Mouse (Mus musculus): ENCODE measurements around the gene Crip1.

Gene Crip1

DNA sequence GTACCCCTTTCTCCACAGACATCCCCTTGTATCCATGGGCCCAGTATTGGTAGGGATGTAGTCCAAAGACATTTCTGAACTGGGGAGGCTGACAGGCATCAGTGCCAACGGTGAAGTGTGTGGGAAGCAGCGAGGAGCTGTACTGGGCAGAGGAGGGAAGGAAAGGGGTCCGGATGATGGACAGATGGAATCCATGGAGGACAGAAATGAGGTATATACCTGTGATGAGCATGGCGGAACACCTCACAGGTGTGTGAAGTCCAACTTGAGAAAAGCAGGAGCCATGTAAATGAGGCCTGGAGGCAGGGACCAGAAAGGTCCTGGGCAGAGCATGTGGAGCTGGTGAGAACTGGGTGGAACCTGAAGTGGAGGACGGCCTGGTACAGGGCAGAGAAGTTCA is 525 bp upstream of the Crip1 start:
- in situ Hi-C loops (cut with MboI, MseI) = loop anchor here (5.0 kb wide), 1 partner anchor 42 kb away; the partner anchor contains the start of gene Tmem121

DNA sequence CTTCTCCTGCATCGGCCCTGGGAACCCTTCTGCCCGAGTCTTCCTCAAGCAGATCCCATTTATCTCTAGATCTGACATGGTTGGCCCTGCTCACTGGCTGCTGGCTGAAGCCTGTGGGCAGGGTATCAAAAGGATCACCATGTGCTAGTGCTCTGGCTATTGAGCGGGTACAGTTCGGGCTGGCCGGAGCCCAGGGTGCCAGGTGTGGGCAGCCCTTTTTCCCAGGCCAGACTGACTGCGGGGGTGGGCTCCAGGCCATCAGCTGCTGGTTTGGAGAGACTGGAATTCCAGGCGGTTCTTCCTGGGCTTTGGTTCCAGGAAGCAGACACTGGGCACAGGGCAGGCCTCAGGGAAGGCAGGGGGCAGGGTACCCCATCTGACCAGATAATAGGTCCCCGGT is 1.4 kb downstream of the Crip1 start:
- in situ Hi-C loops (cut with MboI, MseI) = loop anchor here (5.0 kb wide), 1 partner anchor 40 kb away; the partner anchor contains the start of gene Tmem121

DNA sequence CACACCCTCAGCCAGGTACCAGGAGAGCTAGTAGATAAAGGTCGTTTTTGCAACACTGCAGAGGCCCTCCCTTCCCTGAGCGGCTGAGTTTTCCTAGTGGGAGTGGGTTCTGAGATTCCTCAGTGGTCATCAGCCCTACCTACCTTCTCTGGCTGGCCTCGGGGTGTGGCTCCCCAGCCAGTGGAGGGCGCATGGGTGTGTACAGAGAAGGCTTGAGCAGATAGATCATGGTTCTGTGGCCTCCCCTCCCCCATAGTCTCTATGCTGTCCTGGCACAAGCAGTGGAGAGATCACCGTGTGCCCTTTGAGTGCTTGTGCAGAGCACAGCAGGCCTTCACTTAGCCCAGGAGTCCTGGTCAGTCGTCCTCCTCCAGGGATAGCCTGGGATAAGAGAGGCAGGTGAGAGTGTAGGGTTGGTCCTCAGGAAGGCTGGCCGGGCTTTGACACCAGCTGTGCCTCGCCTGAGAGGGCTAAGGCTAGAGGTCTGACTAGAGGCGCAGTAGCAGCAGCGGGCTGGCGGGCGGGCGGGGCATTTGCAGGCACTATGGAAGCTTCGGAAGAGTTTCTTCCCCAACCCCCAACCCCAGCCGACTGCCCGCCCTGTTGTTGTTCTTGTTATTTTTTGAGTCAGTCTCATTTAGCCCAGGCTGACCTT is 2.4 kb downstream of the Crip1 start:
- in situ Hi-C loops (cut with MboI, MseI) = loop anchor here (5.0 kb wide), 1 partner anchor 39 kb away; the partner anchor contains the start of gene Tmem121

DNA sequence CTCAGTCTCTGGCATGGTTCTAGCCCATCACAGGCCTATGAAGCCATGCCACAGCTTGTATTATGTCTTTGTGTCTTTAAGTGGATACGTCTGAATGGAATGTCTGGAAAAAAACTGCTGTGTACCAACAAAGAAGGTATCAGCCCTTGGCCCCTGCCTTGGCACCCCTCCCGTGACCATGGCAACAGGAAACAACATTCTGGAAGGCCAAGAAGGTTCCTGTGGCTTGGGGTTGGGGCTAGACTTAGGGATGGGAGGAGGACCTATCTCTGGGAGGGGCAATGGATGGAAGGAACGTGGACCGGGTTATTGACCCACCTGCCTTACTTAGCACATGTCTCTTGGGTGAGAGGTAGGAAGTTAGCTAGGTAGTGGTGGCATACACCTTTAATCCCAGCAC is 3.2 kb downstream of the Crip1 start:
- in situ Hi-C loops (cut with MboI, MseI) = loop anchor here (5.0 kb wide), 1 partner anchor 38 kb away; the partner anchor contains the start of gene Tmem121

DNA sequence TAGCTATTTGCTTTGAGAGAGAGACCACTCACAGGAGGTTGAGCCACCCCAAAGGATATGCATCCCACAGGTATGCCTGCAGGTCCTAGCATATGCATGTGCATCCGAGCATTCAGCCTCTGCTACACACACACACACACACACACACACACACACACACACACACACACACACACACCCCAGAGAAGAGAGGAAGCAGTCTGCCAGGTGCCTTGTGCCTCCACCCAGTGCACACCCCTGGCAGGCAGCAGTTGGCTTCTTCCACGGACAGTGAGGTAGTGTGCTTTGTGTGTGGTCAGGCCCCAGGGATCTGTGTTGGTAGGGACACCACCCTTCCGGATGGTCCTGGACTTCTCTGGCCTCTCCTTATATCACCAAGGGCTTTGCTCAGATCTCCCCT is 3.8 kb downstream of the Crip1 start:
- in situ Hi-C loops (cut with MboI, MseI) = loop anchor here (5.0 kb wide), 1 partner anchor 37 kb away; the partner anchor contains the start of gene Tmem121

DNA sequence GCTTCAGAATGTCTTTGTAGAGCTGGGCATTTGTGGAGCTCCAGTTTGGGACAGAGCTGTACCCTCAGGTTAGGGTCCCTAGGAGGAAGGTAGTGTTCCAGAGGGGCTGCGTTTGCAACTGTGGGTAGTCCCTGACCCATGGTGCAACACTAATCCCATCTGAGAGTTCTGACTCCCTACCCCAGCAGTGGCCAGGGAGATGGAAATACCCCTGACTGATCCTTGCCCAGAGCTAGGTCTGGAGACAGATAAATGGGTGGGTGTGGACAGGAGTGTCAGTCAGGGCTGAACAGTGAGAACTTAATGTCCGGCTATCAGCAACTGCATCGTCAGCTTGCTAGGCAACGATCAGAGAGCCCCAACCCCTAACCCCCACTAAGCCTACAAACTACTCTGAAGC is 4.5 kb downstream of the Crip1 start:
- in situ Hi-C loops (cut with MboI, MseI) = no loop called here

DNA sequence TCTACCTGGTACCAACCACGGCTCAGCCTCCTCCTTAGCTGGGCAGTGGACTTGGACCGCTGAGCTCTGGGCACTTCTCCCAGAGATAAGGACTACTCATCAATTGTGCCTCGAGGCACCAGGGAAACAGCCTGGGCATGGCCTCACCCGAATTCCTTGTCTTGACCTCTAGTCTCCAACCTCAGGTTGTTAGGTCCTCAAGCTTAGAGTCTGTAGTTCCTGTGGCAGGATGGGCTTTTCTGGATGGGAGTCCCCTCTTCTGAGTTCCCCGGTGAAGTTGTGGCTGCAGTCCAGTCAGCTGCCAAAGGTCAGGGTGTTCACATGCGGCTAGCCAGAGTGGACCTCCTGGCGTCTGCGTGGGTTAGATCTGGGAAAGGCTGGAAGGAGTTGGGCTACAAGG is 4.9 kb downstream of the Crip1 start:
- in situ Hi-C loops (cut with MboI, MseI) = no loop called here

DNA sequence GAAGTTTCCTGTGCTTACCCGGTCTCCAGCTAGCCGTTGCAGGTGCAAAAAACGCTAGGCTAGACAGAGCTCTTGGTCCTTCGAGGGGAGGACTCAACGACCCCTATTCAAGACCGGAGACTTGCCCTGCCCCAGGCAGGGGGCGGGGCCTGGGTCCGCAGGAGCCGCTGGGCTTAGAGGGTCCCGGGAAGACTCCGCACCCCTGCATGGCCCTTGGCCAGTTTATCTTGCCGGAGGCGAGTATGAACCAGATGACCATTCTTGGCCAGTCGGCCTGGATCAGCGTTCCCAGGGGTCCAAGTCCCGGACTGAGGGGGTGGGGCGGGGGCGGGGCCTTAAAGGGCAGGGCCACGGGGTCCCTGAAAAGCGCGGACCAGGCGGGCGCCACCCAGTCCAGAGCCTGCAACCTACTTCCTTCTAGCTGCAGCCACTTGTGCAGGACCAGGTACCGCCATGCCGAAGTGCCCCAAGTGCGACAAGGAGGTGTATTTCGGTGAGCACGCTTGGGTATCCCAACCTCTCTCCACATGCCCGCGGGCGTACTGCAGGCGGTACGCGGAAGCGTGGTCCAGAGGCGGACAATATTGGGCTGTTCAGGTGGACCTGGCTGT is 5.7 kb downstream of the Crip1 start:
- in situ Hi-C loops (cut with MboI, MseI) = no loop called here

DNA sequence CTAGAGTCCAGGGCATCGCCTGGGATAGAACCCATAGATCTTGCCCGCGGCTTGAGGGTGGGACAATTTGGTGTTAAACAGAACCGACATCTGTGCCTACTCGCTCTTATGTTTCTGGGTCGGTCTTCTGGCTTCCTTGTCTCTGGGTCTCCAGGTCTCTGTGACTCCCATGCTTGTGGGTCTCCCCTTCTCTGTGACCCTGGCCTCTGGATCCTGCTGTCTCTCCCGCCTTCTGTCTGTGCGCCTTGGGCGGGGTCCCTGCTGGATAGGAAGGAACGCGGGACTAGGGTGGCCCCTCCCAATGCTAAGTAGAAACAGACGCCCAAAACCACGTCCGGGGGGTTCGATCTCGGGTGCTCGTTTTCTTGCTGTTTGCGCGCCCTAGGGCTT is 6.2 kb downstream of the Crip1 start:
- in situ Hi-C loops (cut with MboI, MseI) = no loop called here

DNA sequence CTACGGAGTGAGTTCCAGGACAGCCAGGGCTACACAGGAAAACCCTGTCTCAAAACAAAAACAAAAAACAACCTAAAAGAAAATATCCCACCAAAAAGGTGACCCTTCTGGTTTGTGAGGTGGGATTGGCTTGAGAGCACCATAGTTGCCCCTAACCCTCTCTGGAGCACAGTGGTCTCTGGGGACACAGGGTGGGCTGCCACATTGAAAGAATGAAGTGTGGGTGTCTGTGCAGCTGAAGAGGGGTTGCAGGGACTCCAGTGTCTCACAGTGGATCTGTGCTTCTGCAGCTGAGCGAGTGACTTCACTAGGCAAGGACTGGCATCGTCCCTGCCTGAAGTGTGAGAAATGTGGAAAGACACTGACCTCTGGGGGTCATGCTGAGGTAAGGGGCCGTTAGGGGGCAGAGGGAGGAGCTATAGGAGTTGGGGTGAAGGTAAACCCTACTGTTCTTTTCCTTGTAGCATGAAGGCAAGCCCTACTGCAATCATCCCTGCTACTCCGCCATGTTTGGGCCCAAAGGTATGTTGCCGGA is 6.9 kb downstream of the Crip1 start:
- in situ Hi-C loops (cut with MboI, MseI) = no loop called here

DNA sequence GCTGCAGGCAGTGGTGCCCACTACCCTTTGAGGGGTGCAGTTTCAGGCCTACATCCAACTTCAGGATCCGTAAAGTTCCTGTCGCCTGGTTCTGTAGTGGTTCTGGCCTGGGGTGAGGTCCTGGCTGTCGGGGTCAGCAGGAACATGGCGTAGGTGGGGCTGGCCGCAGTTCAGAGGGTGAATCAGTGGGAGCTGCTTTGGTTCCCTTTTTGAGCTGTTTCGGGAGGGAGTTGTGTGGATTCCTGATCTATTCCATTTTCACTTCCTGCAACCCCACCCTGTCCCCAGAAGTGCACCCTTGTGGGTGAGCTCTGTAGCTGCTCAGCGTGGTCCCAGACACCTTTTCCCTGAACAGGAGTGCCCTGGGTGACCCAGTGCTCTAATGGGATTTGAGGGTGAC is 7.9 kb downstream of the Crip1 start:
- in situ Hi-C loops (cut with MboI, MseI) = no loop called here

DNA sequence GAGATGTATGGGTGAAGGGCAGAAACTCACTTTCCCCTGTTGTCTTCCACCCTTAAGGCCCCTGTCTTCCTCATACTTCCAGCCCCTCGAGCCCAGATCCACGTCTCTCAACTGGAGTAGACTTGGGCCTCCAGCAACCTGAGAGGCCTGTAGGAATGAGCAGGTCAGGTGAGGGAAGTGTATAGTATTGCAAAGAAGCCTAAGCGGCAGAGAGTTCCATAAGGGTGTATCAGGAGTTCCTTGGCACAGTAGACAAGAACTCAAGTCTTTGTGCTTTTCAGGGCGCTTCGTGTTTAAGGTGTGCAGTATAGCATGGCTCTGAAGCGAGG is 8.6 kb downstream of the Crip1 start:
- in situ Hi-C loops (cut with MboI, MseI) = no loop called here

DNA sequence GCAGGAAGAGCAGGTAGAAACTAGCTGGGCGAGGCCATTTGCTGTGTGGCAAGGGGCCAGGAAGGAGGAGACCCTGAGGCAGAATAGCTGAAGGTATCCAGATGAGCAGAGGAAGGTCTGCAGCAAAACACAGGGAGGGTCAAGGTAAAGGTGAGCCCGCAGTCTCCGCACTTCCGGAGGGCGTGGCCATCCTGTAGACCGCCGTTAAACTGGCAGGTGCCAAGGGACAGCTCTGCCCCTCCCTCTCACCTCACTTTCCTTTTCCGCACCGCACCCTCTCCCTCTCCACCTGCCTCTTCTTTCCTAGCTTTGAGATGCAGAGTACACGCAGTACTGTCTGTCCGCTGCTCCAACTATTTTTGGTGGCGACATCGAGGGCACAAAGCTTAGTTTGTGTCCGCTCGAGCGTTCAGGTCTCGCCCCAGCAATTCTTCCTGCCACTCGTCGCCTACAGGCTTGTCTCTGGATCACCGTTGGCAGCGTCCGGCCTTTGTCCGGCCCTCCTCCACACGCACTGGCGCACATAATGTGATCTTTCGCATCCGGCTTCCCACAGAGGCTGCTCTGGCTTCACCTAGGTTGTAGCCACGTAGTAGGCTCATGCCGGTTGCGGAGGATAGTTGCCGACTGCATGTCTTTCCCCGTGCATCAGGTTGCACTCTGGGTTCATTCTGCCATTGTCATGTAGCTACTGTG is 9.1 kb downstream of the Crip1 start:
- in situ Hi-C loops (cut with MboI, MseI) = no loop called here

DNA sequence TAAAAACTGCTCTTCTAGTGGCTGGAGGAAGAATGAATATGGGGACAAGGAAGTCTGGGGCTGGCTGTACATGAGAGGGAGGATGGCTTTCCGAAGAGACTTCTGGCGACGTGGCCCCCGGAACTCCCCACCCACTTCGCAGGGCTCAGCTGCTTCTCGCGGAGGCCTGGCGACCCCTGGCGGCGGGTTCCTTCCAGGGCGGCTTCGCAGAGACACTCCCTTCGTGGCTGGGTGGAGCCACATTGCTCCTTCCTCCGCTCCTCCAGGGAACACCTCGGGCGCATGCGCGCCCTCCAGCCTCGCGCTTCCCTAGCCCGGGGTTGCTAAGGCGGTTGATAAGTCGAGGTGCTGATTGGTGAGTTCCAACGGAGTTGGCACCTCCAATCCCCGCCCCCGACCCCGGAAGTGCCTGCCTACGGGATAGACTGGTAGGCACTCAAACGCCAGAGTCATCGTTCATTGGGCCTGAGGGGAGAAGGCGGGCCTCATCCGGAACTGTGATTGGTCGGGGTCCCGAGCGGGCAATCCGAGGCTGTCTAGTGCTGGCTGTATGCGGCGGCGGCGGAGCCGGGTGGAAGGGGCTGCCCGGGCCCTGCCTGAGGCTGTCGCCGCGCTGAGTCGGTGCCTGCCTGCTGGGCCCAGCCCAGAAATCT is 9.9 kb downstream of the Crip1 start, which contains the start of gene Tedc1:
TSS of gene Tedc1 (plus strand) at position 535 of the 653 bp plus-strand sequence.
- in situ Hi-C loops (cut with MboI, MseI) = no loop called here

DNA sequence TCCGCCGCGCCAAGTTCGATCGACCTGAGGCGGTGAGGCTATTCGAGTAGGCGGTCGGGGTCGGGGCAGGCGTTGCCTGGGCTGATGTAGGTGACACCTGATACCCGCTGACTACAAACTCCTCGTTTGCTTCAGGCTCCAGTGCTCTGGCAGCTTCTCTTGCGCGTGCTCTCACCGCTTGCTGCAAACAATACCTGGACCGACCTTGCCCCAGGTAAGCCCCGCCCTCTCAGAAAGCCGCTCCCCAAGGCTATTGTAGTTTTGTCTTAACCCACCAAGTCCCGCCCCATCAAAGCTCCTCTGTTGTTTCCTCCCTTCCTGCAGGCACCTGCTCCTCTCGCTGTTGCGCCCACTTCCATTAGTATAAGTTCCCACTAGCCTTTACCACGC is 10.4 kb downstream of the Crip1 start:
- in situ Hi-C loops (cut with MboI, MseI) = no loop called here

DNA sequence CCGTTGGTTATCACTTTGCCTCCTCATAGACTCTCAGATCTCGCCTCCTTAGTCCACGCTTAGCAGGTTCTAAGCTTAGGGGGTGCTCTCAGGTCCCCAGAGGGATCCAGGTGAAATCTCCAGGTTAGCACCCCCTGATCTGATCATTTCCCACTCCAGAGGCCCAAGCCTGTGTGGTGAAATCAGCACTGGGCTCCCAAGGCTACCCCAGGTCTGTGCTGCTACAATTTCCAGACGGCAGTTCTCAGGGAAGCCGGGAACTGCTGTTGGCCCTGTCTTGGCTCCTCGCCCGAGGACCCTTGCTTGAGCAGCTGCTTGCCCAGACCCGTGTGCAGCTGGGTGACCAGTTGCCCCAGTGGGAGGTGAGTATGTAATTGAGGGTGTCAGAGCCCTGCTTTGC is 10.9 kb downstream of the Crip1 start:
- in situ Hi-C loops (cut with MboI, MseI) = no loop called here

DNA sequence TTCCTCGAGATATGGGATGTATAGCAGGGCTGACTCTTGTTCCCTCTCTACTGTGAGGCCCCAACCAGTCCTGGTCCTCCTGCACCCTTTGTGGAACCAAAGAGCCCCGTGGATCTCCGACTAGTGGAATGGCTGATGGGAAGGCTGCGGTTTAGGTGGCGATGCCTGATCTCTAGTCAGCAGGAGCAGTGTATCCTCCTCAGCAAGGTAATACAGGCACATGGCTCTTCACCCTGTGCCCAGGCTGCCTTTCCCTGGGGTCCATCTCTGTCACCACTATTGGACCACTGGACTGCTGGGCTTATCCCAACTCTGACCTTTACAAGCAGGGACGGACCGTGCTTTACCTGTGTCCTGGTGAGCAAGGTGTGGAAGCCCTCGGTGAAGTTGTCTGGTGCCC is 11.4 kb downstream of the Crip1 start:
- in situ Hi-C loops (cut with MboI, MseI) = no loop called here

DNA sequence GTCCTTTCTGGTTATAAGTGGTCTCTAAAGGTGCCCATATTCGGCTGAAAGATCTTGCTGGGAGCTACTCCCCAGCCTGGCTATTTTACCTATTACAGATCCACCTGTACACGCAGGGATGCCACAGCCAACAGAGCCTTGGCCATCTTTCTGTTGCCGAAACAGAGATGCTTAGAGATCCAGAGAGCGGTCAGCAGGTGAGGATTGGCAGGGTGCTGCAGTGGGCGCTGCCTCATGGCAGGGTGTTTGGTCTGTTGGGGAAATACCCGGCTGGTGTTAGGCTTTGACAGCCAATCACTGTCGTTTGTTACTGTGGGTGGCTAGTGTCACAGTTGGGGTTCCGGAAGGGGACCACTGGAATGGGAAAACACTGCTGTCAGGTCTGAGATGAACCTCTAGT is 11.9 kb downstream of the Crip1 start:
- in situ Hi-C loops (cut with MboI, MseI) = no loop called here

DNA sequence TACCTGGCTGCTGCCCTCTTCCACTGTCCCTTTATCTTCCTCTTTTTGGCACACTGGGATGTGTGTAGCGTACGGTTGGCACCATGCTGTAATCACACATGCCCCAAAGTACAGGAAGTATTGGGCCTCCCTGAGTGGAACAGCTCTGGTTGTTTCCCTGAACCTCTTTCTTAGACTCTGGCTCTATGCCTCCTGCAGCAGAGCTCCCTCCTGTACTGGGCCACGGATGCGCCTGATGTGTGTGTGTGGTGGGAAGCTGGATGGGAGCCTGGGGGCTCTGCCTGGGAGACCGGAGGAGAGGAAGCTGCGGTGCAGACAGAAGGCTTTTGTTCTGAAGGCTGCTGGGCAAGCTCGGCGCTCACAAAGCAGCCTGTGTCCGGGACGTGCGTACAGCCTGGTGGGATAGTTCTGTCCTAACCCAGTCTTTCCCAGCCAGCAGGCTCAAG is 17.5 kb downstream of the Crip1 start:
- in situ Hi-C loops (cut with MboI, MseI) = no loop called here

DNA sequence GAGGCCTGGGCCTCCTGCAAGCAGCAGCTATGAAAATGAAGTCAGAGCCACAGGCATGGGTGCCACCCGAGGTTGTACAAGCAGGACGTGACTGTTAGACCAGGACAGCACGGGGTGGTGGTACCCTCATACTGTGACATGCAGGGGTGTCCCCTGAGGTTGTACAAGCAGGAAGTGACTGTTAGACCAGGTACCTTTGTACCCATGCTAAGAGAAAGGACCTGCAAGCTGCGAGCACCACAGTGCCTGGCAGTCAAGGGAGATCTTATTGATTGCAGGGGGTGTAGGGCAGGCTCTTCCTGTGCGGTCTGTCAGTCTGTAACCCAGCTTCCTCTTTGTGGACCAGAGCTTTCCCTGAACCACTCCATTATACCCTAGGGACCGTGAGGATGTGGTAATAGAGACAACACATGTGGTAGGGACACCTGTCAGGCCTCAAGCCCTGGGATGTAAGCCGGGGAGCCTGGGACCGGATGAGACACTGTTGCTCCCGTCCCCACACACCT is 22.0 kb downstream of the Crip1 start:
- in situ Hi-C loops (cut with MboI, MseI) = no loop called here

DNA sequence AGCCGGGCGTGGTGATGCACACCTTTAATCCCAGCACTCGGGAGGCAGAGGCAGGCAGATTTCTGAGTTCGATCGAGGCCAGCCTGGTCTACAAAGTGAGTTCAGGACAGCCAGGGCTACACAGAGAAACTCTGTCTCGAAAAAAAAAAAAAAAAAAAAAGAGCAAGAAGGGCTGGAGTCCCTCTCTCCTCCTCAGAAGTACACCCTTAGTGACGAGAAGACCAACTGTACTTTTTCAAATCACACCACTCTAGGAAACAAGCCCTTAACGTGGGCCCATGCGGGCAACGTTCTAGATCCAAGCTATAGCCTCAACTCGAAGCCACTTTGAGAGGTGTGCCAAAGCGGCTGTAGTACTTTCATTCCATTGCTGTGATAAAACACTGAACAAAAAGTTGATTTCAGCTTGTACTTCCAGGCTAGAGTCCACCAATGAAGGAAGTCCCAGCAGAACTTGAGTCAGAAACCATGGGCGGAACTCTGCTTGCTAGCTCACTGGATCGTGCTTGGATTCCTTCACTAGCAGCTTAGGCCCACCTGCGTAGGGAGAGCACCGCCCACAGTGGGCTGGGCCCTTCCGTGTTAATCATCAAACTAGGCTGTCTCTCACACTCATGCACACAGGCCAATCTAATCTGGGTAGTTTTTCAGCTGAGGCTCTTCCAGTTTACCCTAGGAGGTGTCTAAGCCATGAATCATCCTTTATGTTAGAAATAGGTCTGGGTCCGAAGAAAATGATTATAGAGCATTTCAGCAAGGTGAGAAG is 31.0 kb downstream of the Crip1 start:
- in situ Hi-C loops (cut with MboI, MseI) = no loop called here

Measured in regulatory T cell (primary cell).